Mouse (Mus musculus) neutrophil, adult 83 days (primary cell): ENCODE measurements around the gene Osgin1. TPM values are rescaled to one million over a fixed set of nuclear protein-coding genes. Genes with fewer than 3 reads are reported as not detected.

Experiments
- total RNA-seq, 2 experiments: library from RNA; stranded (reverse); gene quantifications; one replicate each; pipeline ENCODE4 v1.2.4; 2023

Gene Osgin1
- 100 to 1,000 TPM; 149 to 177 TPM for total RNA-seq

DNA sequence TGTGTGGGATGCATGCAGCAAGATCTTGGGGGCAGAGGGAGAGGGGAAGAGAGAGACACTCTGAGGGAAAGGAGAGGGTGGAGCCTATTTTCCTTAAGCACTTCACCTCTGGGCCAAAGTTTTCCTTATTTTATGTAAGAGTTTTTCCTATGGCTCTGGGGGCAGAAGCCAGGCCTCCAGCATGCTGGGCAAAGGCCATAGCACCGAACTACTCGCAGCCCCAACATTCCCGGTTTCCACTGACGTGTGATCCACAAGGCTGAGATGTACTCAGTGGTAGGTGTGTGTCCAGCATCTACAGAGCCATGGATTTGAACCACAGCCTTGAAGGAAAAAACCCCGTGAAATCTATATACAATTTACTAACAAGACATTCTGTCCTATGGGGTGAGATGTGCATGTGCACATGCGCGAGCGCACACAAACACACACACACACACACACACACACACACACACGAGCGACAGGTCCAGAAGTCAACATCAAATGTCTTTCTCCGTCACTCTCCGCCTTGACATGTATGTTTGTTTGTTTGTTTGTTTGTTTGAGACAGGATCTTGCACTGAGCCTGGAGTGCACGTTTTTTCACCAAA, at the start of gene Osgin1:
Gene Osgin1, plus strand, starts transcription at position 543 of the 593 bp plus-strand sequence.

DNA sequence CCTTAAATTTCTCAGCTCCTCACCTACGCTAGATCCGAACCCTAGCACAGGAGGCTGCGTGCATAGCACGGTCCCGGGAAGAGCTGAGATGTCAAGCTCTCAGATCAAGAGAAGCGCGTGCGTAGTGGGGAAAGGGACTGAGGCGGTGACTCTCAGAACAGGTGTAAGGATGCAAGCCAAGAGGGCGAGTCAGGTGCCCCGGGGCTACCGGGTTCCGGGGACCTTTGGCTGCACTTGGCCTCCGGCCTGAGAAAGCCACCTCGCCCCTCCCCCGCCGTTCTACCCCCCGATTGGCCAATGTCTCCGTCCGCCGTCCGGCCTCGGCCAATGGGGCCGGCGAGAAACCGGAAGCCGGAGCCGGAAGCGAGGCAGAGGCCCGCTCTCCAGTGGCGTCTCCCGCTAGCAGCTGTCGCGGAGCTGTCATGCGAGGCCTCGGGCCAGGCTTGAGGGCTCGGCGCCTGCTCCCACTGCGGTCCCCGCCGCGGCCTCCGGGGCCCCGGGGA, 39.3 kb upstream of the Osgin1 start, which contains the start of gene Mlycd:
Gene Mlycd, plus strand, starts transcription at position 355 of the 503 bp plus-strand sequence.

DNA sequence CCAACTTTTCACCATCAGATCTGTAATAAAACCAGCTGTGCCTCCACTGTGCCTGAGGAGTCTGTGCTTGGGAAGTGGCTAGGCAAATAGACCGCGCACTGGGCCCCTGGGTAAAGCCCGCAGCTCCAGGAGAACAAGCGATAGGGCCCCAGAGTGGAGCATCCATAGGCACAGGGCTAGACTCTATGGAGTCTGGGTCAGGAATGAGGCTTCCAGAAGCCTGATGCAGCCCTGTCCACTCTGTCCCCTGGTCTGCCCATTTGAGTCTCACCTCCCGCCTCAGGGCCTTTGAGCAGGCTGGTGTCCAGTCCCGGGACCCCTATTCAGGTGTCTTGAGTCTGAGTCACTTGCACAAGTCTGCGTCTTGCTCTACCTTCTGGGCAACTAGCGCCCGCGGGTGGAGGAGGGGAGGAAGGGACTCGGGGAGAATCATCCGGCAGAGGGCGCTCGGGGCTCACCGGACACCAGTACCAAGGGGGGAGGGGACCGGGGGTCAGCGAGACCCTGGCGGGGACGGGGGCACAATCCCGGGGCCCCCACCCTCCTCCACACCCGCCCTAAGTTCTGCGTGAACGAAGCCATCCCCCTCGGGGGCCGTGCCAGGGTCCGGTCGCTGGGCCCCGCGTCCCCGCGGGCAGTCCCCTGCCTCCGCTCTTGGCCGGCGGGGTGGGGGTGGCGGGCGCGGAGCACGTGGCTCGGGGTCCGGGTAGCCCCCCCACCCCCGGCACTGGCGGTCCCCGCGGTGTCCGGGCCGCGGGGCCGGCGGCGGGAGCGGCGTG, 12.5 kb downstream of the Osgin1 start, which contains the start of gene Necab2:
Gene Necab2, plus strand, starts transcription at position 509 of the 779 bp plus-strand sequence.

Other genes with a start within 250 kb of the Osgin1 start
- gene Hsbp1, start 89.6 kb upstream of the Osgin1 start, total RNA-seq, result 10 to 100 TPM; 54.1 to 60.7 TPM
- 1 to 10 TPM; 7.8 to 7.9 TPM for gene Mlycd, start 39.2 kb upstream of the Osgin1 start, total RNA-seq
- gene Necab2, start 12.6 kb downstream of the Osgin1 start, total RNA-seq, result 1 to 10 TPM in 1 of 2 experiments, under 1 TPM in 1; 0.99 to 1.5 TPM
- not detected for gene Slc38a8, start 67.6 kb downstream of the Osgin1 start, total RNA-seq
- 10 to 100 TPM; 44.8 to 46.8 TPM for gene Mbtps1, start 124.6 kb downstream of the Osgin1 start, total RNA-seq
- 10 to 100 TPM; 32.4 to 32.8 TPM for gene Hsdl1, start 141.1 kb downstream of the Osgin1 start, total RNA-seq
- under 1 TPM; 0.35 to 0.46 TPM for gene Dnaaf1, start 141.1 kb downstream of the Osgin1 start, total RNA-seq
- gene Taf1c, start 171.1 kb downstream of the Osgin1 start, total RNA-seq, result 1 to 10 TPM; 9.0 TPM
- gene Adad2, start 178.6 kb downstream of the Osgin1 start, total RNA-seq, result not detected
- gene Kcng4, start 201.6 kb downstream of the Osgin1 start, total RNA-seq, result not detected
- gene Wfdc1, start 232.2 kb downstream of the Osgin1 start, total RNA-seq, result not detected